Mouse (Mus musculus): ENCODE data around the gene Ttc38. TPM values are rescaled to one million over a fixed set of nuclear protein-coding genes. Genes with fewer than 3 reads are reported as not detected.

Ttc38 gene
- polyA plus RNA-seq, 1 experiment: 5.0 TPM

DNA sequence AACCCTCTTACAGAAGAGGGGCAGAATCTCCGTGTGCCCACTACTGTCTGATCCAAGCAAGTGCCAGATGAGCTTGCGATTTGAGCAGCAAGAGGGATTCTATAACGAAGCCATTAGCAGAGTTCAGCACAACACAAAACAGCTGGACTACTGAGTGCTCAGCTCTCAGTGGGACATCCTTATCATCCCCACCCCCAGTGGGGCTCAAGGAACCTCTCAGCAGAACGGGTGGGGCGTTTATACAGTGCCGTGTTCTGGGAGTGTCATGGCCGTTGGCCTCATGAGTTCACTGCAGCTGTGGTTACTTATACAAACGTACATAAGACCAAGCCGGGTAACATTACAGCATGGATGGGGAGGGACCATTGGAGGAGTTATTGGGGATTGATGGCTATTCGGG, 18.7 kb upstream of the Ttc38 start:
- Histone ChIP-seq H3K27ac (ENCODE audit: insufficient read depth, low read length) (no peak overlapping the region), H3K4me1 (ENCODE audit: control insufficient read depth, insufficient read depth, low read length) (0 out of 2 replicates have a peak, but pooled peaks cover 3% of the 10 kb centered on the region), H3K4me3 (ENCODE audit: insufficient read depth, low read length) (no peak overlapping the region)
- TF ChIP-seq POLR2A (IDR thresholded peaks at IDR 0.05; ENCODE audit: low read depth, low read length): no peak
- TF ChIP-seq CTCF (IDR thresholded peaks at IDR 0.05; ENCODE audit: borderline replicate concordance, insufficient read depth, low read length): no peak

DNA sequence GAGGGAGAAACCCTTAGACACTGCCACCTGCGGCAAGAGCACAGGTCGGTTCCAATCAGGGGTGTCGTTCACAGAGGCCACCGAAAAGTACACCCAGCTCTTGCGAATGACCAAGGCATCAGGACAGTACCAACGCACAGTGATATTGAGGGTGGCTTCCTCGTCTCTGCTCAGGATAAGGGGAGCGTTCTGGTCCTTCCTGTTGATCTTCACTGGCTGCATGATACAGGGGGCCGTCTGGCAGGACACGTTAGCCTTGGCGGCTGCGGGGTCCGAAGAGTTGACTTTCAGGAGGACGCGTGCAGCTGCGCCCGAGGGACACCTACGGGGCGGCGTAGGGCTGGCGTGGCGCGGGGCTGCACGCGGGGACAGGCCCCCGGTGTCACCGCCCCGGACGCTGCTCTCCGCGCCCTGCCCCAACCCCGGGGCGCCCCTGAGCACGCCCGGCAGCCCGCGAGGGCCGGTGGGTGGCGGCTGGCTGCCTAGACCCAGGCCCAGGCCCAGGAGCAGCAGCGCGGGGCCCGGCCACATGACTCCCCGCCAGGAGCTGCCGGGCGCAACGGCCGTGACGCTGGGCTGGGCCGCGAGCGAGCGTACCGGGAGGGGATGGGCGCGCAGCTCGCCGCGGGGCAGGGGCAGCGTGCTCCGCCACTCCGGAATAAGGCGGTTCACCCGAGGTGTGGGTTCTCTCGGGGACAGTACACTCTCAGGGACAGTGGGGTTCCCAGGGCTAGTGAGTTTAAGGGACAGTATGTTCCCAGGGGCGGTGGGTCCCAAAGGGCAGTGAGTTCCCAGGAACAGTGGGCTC, 10.7 kb upstream of the Ttc38 start, which contains the start of gene Pkdrej:
Pkdrej (minus strand) TSS at position 532 of the 808 bp plus-strand sequence.
- Histone ChIP-seq H3K4me3 (ENCODE audit: insufficient read depth, low read length) (peak within 1 kb of the TSS; percentile 19; the same call in 1 of the 2 replicates), H3K27ac (ENCODE audit: insufficient read depth, low read length) (no peak within 1 kb of the TSS), H3K4me1 (ENCODE audit: control insufficient read depth, insufficient read depth, low read length) (no peaks in the 10 kb centered on the region)
- TF ChIP-seq CTCF (IDR thresholded peaks at IDR 0.05; ENCODE audit: borderline replicate concordance, insufficient read depth, low read length): no peak
- TF ChIP-seq POLR2A (IDR thresholded peaks at IDR 0.05; ENCODE audit: low read depth, low read length): no peak

DNA sequence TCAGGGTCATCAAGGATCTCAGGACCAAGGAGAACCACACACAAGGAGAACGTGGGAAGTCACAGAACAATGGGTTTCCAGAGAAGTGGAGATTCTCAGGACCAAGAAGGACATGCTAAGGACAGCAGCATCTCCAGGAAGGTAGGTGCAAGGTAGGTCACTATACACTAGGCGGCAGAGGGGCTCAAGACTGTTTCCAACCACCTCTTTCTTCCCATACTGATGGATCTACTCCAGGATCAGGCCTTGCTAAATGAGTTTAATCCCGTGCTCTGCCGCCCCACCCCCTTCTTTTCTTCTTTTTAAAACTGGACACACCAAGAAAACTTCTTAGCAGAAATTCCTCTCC, 10.1 kb upstream of the Ttc38 start:
- TF ChIP-seq CTCF (IDR thresholded peaks at IDR 0.05; ENCODE audit: borderline replicate concordance, insufficient read depth, low read length) (no peak), POLR2A (IDR thresholded peaks at IDR 0.05; ENCODE audit: low read depth, low read length) (no peak)
- Histone ChIP-seq H3K4me1 (ENCODE audit: control insufficient read depth, insufficient read depth, low read length) (no peaks in the 10 kb centered on the region), H3K27ac (ENCODE audit: insufficient read depth, low read length) (no peak overlapping the region), H3K4me3 (ENCODE audit: insufficient read depth, low read length) (peak overlapping the region; percentile 19; the same call in 1 of the 2 replicates)

DNA sequence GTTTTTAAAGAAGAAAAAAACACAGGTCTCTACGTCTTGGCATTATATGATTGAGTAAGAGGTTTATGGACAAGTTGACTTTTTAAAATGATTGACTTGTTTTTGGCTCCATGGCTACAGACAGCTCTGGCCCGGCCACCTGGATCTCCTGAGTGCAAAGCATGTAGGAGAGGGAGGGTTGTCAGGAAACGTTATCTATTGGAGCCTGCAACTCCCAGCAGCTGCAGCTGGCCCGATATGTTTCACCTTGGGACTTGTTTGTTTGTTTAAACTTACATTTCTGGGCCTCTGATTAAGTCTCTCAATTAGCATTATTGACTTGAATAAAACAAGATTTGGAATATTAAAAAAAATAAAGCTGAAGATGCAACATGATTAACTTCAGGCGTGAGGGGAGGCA, 5.4 kb upstream of the Ttc38 start:
- no peak for TF ChIP-seq POLR2A (IDR thresholded peaks at IDR 0.05; ENCODE audit: low read depth, low read length)
- no peak for TF ChIP-seq CTCF (IDR thresholded peaks at IDR 0.05; ENCODE audit: borderline replicate concordance, insufficient read depth, low read length)
- Histone ChIP-seq H3K4me3 (ENCODE audit: insufficient read depth, low read length) (no peak overlapping the region), H3K4me1 (ENCODE audit: control insufficient read depth, insufficient read depth, low read length) (no peaks in the 10 kb centered on the region), H3K27ac (ENCODE audit: insufficient read depth, low read length) (no peak overlapping the region)

DNA sequence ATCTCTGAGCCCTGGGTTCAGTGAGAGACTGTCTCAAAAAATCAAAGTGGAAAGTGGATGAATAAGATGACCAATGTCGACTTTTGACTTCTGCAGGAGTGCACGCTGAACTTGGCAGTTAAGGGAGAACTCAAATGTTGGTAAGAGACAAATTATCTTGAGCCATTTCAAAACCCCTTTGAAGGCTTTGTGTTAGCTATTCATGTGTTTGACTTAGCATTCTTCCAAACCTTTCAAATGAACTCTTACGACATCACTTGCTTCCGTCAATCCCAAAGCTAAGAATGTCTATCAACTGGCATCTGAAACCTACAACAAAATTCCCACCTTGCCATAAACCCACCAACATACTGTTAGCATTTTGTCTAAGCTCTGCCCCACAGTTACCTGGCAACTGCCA, 4.0 kb upstream of the Ttc38 start:
- Histone ChIP-seq H3K27ac (ENCODE audit: insufficient read depth, low read length) (no peak overlapping the region), H3K4me3 (ENCODE audit: insufficient read depth, low read length) (no peak overlapping the region), H3K4me1 (ENCODE audit: control insufficient read depth, insufficient read depth, low read length) (no peaks in the 10 kb centered on the region)
- TF ChIP-seq CTCF (IDR thresholded peaks at IDR 0.05; ENCODE audit: borderline replicate concordance, insufficient read depth, low read length): no peak
- TF ChIP-seq POLR2A (IDR thresholded peaks at IDR 0.05; ENCODE audit: low read depth, low read length): no peak

DNA sequence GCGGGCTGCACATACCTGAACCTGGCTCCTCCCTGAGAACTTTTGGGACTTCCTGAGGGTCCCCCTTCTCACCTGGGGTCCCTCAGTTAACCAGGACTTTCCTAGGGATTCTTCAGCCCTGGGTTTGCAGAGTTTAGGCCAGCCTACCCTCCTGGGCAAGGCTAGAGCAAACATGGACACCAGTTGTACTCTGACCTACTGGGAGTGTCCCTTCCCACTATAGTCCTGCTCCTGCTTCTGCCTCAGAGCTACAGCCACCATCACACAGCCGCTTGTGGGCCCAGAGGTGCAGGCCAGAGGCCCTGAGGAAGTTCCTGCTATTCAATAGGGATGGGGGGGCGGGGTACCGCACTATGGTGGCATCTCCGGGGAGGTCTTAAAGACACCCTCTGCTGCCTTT, 2.6 kb upstream of the Ttc38 start:
- Histone ChIP-seq H3K4me1 (ENCODE audit: control insufficient read depth, insufficient read depth, low read length) (no peaks in the 10 kb centered on the region), H3K27ac (ENCODE audit: insufficient read depth, low read length) (no peak overlapping the region), H3K4me3 (ENCODE audit: insufficient read depth, low read length) (no peak overlapping the region)
- TF ChIP-seq POLR2A (IDR thresholded peaks at IDR 0.05; ENCODE audit: low read depth, low read length): no peak

DNA sequence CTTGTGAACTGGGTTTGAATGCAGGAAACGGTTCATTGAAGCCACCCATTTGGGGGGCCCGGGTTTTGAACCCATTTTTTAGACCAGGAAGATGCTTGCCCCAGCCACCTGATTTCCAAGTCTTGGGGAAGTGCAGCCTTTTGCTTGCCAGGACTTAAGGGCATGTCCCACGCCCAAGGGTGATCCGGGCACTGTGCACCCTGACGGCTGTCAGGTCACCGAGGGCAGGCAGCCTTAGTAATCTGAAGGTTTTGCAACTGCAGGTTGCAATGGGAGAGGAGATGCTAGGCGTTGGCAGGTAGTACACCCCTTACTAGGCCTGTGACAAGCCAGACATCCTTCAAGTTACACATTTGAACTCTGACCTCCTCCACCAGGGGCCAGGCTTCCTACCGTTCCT, 493 bp downstream of the Ttc38 start:
- Histone ChIP-seq H3K4me1 (ENCODE audit: control insufficient read depth, insufficient read depth, low read length) (no peaks in the 10 kb centered on the region), H3K27ac (ENCODE audit: insufficient read depth, low read length) (no peak overlapping the region), H3K4me3 (ENCODE audit: insufficient read depth, low read length) (peak overlapping the region; percentile 85)
- TF ChIP-seq CTCF (IDR thresholded peaks at IDR 0.05; ENCODE audit: borderline replicate concordance, insufficient read depth, low read length) (no peak), POLR2A (IDR thresholded peaks at IDR 0.05; ENCODE audit: low read depth, low read length) (no peak)

DNA sequence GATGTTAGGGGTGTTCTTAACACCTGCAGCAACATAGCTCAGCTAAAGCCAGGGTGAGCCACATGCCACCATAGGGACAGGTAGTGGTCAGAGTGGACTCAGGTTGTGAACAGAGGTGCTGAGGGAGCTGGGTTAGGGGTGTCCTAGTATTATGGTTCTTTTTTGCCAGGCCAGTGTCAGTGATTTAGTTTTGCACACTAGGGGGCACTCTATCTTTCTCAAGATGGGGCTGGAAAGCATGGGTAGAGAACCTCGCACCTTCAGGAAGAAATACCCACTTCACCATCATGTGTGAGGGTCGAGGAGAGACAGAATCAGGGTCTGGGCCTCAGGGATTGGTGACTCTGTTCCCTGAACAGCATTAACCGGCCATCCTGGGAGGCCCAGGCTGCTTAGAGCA, 3.2 kb downstream of the Ttc38 start:
- TF ChIP-seq CTCF (IDR thresholded peaks at IDR 0.05; ENCODE audit: borderline replicate concordance, insufficient read depth, low read length) (no peak), POLR2A (IDR thresholded peaks at IDR 0.05; ENCODE audit: low read depth, low read length) (no peak)
- no peak overlapping the region for H3K27ac ChIP-seq (ENCODE audit: insufficient read depth, low read length)
- H3K4me3 ChIP-seq (ENCODE audit: insufficient read depth, low read length): no peak overlapping the region
- H3K4me1 ChIP-seq (ENCODE audit: control insufficient read depth, insufficient read depth, low read length): no peaks in the 10 kb centered on the region

DNA sequence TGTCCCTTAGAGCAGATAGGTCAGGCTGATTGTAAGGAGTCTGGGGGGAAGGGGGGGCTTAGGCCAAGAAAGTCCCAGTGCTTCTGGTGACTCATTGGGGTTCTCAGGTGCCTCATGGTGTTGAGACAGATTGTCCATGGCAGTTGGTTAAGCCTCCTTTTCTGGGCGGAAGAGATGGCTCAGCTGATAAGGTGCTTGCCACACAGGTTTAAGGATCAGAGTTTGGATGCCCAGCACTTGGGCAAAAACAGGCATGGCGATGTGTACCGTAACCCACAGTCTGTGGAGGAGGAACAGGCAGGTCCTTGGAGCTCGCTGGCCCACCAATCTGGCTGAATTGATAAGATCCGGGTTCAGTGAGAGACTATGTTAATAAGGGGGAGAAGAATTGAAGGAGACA, 4.8 kb downstream of the Ttc38 start:
- TF ChIP-seq CTCF (IDR thresholded peaks at IDR 0.05; ENCODE audit: borderline replicate concordance, insufficient read depth, low read length): no peak
- no peak for TF ChIP-seq POLR2A (IDR thresholded peaks at IDR 0.05; ENCODE audit: low read depth, low read length)
- H3K4me3 ChIP-seq (ENCODE audit: insufficient read depth, low read length): no peak overlapping the region

DNA sequence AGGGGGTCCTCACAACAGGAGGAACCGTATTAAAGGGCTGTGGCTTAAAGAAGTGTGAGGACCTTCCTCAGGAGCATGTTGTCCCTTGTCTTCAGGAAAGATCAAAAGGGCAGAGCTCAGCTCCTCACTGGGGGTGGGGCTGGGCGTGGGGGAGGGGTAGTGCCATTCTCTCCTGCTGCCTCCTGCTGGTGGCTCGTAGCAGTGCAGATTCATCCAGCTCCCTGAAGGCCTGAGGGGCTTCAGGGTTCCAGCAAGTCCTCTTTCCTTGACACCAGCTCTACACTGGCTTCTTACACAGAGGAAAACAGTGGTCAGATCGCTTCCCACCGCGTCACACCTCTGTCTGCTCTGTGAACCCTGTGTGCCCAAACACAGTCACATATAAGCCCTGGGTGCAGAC, 8.9 kb downstream of the Ttc38 start:
- no peak overlapping the region for H3K4me3 ChIP-seq (ENCODE audit: insufficient read depth, low read length)
- H3K4me1 ChIP-seq (ENCODE audit: control insufficient read depth, insufficient read depth, low read length): no peaks in the 10 kb centered on the region
- no peak overlapping the region for H3K27ac ChIP-seq (ENCODE audit: insufficient read depth, low read length)
- TF ChIP-seq POLR2A (IDR thresholded peaks at IDR 0.05; ENCODE audit: low read depth, low read length) (no peak), CTCF (IDR thresholded peaks at IDR 0.05; ENCODE audit: borderline replicate concordance, insufficient read depth, low read length) (peak; percentile 64; the same call in 1 of the 2 replicates)

More for the DNA sequence above, 4.8 kb downstream of the Ttc38 start:
- no peak overlapping the region for H3K27ac ChIP-seq (ENCODE audit: insufficient read depth, low read length)
- H3K4me1 ChIP-seq (ENCODE audit: control insufficient read depth, insufficient read depth, low read length): no peaks in the 10 kb centered on the region
